Mouse (Mus musculus): Measurements from ENCODE around the gene Mageb3. TPM values are rescaled to one million over a fixed set of nuclear protein-coding genes. Genes with fewer than 3 reads are reported as not detected.
A peak's percentile ranks its signal among the peaks of the same experiment; 100 is the strongest.
"Not testable (repeated sequence)": the region's sequence is repeated elsewhere in the genome, so short reads cannot be mapped to it uniquely, and the experiment has no call there.

Gene Mageb3
- polyA plus RNA-seq (2012; rRNA removed) = 0.27 and 0.51 TPM in 2 replicates

DNA sequence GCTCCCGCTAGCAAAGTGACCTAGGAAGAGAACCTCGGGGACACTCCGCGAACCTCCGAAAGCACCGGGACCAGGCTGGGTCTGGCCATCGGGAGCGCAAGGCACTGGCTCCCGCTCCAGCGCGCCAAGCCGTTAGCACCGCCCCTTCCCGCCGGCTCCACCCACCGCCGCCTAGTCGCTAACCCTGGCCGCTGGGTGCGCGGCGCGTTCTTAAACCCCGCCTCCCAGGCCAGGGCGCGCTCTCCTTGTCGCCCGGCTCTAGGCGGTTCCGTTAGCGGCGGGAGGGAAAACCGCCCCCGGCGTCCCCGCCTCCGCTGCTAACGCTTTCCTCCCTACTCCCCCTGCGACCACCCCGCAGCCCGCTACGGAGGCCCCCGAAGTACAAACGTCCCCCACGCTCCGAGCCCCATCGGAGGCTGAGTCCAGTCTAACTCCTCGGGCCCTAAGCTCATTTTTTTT, at the start of gene Mageb3, which contains the start of gene Ctdspl2:
Gene Mageb3 (minus strand): TSS at position 328 of the 459 bp plus-strand sequence.
Gene Ctdspl2 (plus strand): TSS at position 237 of the 459 bp plus-strand sequence.
- Histone ChIP-seq H3K4me1 (ENCODE audit: control insufficient read depth, insufficient read depth, low read length) (peaks cover 1% of the 10 kb centered on the region; the same call in 1 of the 2 replicates), H3K27ac (ENCODE audit: insufficient read depth, low read length) (peak within 1 kb of the TSS; percentile 82), H3K4me3 (ENCODE audit: insufficient read depth, low read length) (peak within 1 kb of the TSS; percentile 95)
- TF ChIP-seq POLR2A (IDR thresholded peaks at IDR 0.05; ENCODE audit: extremely low read depth, insufficient read depth, low read length) = peak; percentile 58; the same call in 1 of the 2 replicates
- TF ChIP-seq CTCF (IDR thresholded peaks at IDR 0.05; ENCODE audit: extremely low read depth, insufficient read depth, low read length) = no peak

DNA sequence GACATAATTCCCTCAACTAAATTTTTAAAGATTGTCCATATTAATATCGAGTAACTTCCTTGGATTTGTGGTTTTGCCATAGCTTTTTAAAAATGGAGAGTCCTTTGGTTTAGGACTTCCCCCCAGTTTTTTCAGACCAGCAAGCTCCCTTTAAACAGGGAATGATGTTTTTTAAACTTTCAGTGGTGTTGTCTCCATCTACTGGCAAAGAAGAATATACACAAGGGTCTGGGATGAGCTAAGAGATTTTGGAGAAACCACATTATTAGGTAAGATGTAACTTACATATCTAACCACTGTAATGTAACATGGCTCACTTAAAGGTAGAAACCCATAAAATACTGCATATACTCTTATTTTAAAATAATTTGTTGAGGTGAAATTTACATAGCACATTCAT, 39.8 kb upstream of the Mageb3 start:
- TF ChIP-seq CTCF (IDR thresholded peaks at IDR 0.05; ENCODE audit: extremely low read depth, insufficient read depth, low read length) = no peak
- no peak for TF ChIP-seq POLR2A (IDR thresholded peaks at IDR 0.05; ENCODE audit: extremely low read depth, insufficient read depth, low read length)
- Histone ChIP-seq H3K27ac (ENCODE audit: insufficient read depth, low read length) (no peak overlapping the region), H3K4me3 (ENCODE audit: insufficient read depth, low read length) (no peak overlapping the region), H3K4me1 (ENCODE audit: control insufficient read depth, insufficient read depth, low read length) (no peaks in the 10 kb centered on the region)

DNA sequence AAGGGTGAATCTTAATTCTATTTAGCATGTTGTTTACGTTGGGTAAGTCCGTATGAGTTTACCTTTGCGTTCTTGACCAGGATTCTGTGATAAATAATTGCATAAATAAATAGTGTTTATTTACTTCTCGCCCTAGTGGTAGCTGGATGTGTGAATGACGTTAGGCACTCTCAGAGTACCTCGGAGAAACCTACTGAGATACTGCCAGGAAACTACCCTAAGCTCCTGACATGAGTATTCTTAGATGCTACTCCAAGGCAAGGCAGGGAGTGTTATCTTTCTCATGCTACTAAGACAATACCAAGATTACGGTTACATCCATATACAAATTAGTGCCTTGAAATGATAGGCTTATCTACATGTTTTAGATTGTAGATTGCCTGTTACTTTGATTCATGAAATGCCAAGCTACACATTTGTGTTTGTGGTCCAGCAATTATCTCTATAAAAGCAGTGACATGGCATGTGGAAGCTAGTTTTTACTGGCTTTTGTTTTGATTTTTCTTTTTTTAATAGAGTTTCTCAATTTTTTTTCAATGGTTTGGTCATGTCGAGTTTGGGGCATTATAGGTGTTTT, 1.4 kb upstream of the Mageb3 start:
- peaks cover 1% of the 10 kb centered on the region; the same call in 1 of the 2 replicates for H3K4me1 ChIP-seq (ENCODE audit: control insufficient read depth, insufficient read depth, low read length)
- H3K4me3 ChIP-seq (ENCODE audit: insufficient read depth, low read length) = peak overlapping the region; percentile 95; the same call in 1 of the 2 replicates
- TF ChIP-seq POLR2A (IDR thresholded peaks at IDR 0.05; ENCODE audit: extremely low read depth, insufficient read depth, low read length) (no peak), CTCF (IDR thresholded peaks at IDR 0.05; ENCODE audit: extremely low read depth, insufficient read depth, low read length) (no peak)
- no peak overlapping the region for H3K27ac ChIP-seq (ENCODE audit: insufficient read depth, low read length)

DNA sequence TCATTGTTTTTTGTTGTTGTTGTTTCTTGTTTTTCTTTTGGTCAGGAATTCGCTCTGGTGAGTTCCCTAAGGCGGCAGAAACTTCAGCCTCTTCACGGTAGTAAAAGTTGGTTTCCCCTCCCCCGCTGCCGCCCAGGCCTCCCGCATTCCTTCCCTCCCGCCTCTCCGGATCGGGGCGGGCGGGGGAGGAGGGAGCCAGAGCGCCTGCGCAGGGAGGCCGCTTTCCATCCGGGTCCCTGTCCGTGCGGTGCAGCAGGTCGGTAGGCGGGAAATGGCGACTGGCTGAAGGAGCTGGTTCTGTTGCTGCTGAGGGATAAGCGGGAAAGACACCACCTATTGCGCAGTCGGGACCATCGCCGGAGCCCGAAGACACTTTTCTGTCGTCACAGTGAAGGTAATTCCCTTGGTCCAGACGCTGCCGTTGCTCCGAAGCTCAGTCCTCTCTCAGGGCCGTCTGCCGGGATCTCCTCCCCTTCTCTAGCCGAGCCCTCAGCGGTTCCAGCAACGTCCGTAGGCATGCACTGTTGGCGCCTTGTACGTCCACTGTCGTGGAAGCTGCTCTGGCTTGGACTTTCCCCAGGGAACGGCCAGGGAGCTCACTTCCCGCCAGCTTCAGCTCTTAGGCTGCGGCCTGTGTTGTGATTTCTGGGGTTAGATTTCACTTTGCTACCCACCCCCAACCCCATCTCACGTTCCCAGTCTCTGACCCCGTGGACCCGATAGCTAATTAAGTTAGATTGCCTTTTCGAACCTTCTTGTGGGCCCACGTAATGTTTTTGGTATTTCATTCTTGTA, 529 bp upstream of the Mageb3 start:
- H3K4me1 ChIP-seq (ENCODE audit: control insufficient read depth, insufficient read depth, low read length) = peaks cover 1% of the 10 kb centered on the region; the same call in 1 of the 2 replicates
- TF ChIP-seq POLR2A (IDR thresholded peaks at IDR 0.05; ENCODE audit: extremely low read depth, insufficient read depth, low read length) (peak; percentile 75; the same call in 1 of the 2 replicates), CTCF (IDR thresholded peaks at IDR 0.05; ENCODE audit: extremely low read depth, insufficient read depth, low read length) (no peak)
- H3K4me3 ChIP-seq (ENCODE audit: insufficient read depth, low read length) = peak overlapping the region; percentile 95
- peak overlapping the region; percentile 82 for H3K27ac ChIP-seq (ENCODE audit: insufficient read depth, low read length)

DNA sequence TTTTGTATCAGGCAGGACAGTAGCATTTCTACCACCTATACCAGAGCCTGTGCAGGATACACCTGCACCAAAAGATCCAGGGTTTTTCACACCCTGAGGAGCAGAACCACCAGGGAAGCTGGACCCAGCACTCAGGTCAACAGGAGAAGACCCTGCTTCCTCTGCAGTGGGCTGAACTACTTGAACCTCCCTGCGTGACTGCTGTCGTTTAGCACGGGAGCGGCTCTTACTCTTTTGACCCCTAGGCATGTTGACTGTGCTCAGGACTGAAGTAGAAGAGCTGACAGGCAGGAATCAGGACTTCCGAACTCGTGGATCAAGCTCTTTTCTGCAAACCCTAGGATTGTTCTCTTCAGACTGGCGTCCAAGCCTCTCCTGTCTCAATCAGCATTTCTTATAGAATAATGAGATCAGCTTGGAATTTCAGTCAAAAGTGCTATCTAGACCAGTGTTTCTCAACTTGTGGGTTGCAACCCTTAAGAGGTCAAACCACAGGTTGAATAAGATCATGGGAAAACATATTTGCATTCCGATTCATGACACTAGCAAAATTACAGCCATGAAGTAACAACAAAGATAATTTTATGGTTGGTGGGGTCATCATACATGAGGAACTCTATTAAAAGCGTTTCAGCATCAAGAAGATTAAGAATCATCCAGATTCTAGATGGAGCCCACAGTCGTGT, 778 bp downstream of the Mageb3 start:
- Histone ChIP-seq H3K4me1 (ENCODE audit: control insufficient read depth, insufficient read depth, low read length) (peaks cover 1% of the 10 kb centered on the region; the same call in 1 of the 2 replicates), H3K27ac (ENCODE audit: insufficient read depth, low read length) (no peak overlapping the region), H3K4me3 (ENCODE audit: insufficient read depth, low read length) (peak overlapping the region; percentile 95)
- no peak for TF ChIP-seq POLR2A (IDR thresholded peaks at IDR 0.05; ENCODE audit: extremely low read depth, insufficient read depth, low read length)
- no peak for TF ChIP-seq CTCF (IDR thresholded peaks at IDR 0.05; ENCODE audit: extremely low read depth, insufficient read depth, low read length)

DNA sequence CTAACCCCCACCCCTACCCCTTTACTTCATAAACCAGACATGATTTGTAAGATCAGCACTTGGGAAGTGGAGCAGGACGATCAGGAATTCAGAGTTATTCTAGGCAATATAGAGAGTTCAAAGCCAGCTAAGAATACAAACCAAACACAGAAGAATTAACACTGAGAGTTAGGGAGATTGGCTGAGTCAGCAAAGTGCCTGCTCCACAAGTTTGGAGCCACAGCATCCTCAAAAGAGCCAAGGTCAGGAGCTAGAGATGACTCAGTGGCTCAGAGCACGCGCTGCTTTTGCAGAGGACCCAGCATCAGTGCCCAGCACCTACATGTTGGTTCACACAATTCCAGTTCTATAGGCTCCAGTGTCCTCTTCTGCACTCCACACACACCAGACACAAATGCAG, 12.5 kb downstream of the Mageb3 start:
- Histone ChIP-seq H3K4me3 (ENCODE audit: insufficient read depth, low read length) (no peak overlapping the region), H3K27ac (ENCODE audit: insufficient read depth, low read length) (no peak overlapping the region), H3K4me1 (ENCODE audit: control insufficient read depth, insufficient read depth, low read length) (no peaks in the 10 kb centered on the region)
- TF ChIP-seq CTCF (IDR thresholded peaks at IDR 0.05; ENCODE audit: extremely low read depth, insufficient read depth, low read length) = no peak
- TF ChIP-seq POLR2A (IDR thresholded peaks at IDR 0.05; ENCODE audit: extremely low read depth, insufficient read depth, low read length) = no peak

DNA sequence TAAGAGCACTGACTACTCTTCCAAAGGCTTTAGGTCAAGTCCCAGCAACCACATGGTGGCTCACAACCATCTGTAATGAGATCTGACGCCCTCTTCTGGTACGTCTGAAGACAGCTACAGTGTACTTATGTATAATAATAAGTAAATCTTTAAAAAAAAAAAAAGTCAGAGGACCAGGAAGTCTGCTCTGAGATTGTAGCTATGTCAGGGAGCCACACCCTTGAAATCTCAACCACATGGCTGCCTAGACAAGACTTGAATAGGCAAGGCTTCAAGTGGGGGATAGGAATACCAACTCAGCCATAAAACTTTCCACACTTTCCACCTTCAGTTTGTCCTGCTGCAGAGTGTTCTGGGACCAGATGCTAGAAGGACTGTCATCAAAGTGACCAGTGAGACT, 18.3 kb downstream of the Mageb3 start:
- not testable (repeated sequence) for H3K27ac ChIP-seq (ENCODE audit: insufficient read depth, low read length); H3K4me3 ChIP-seq (ENCODE audit: insufficient read depth, low read length); H3K4me1 ChIP-seq (ENCODE audit: control insufficient read depth, insufficient read depth, low read length)

DNA sequence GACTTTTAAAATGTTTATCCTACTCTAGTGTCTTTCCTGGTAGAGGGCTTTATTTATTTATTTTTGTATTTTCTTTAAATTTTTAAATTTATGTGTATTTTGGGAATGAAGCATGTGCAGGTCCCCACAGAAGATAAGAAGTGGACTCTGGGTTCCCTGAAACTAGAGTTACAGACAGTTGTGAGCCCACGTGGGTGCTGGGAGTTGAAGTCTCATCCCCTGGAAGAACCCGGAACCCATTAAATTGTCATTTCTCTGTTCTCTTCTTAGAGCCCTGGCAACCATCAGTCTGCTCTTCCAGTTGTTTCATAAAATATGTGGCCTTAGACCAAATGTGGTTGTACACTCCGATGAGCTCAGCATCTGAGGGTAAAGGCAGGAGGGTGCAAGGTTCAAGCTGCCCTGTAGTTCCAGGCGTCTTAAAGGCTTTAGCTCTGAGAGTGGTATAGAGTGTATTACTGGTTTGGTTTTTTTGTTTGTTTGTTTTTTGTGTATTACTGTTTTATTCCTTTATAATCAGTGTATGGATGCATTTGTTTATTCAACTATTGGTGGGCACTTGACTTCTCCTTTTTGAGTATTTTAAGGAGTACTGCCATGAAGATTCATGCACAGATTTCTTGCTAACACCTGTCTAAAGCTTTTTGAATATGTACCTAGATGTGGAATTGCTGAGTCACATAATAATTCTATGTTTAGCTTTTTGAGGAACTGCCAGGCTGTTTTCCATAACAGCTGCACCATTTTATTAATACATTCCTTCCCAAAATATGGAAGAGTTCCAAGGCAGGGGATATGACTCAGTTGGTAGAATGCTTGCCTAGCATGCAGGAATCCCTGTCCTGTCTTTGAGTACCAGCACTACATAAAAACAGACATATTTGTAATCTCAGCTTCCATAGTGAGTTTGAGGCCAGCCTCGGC, 39.6 kb downstream of the Mageb3 start:
- peaks cover 1% of the 10 kb centered on the region; the same call in 1 of the 2 replicates for H3K4me1 ChIP-seq (ENCODE audit: control insufficient read depth, insufficient read depth, low read length)
- no peak overlapping the region for H3K27ac ChIP-seq (ENCODE audit: insufficient read depth, low read length)
- no peak for TF ChIP-seq POLR2A (IDR thresholded peaks at IDR 0.05; ENCODE audit: extremely low read depth, insufficient read depth, low read length)
- no peak for TF ChIP-seq CTCF (IDR thresholded peaks at IDR 0.05; ENCODE audit: extremely low read depth, insufficient read depth, low read length)
- no peak overlapping the region for H3K4me3 ChIP-seq (ENCODE audit: insufficient read depth, low read length)

DNA sequence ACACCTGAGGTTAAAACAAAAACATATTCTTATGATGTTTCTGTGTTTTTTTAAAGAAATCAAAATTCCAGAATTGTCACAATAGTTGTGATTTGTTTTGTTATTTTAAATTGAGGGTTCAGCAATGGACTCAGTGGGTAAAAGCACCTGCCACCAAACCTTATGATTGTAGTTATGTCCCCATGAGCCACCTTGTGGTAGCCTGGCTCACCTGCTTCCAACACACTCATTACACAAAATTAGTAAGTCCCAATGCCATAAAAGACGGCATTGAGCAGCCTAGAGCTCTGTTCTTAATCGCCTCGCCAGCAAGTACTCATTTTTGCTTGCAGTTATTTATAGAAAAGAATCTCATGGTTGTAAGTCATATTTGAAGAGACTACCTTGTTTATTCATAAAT, 45.9 kb downstream of the Mageb3 start:
- H3K27ac ChIP-seq (ENCODE audit: insufficient read depth, low read length) = no peak overlapping the region
- H3K4me3 ChIP-seq (ENCODE audit: insufficient read depth, low read length) = no peak overlapping the region
- no peaks in the 10 kb centered on the region for H3K4me1 ChIP-seq (ENCODE audit: control insufficient read depth, insufficient read depth, low read length)
- TF ChIP-seq POLR2A (IDR thresholded peaks at IDR 0.05; ENCODE audit: extremely low read depth, insufficient read depth, low read length) (no peak), CTCF (IDR thresholded peaks at IDR 0.05; ENCODE audit: extremely low read depth, insufficient read depth, low read length) (no peak)

Other genes starting within 250 kb of the Mageb3 start
- gene Frmd5, start 149.0 kb downstream of the Mageb3 start, polyA plus RNA-seq (2012; rRNA removed) = 47.8 and 54.0 TPM in 2 replicates
- 36.9 and 37.9 TPM in 2 replicates for gene Casc4, start 89.1 kb downstream of the Mageb3 start, polyA plus RNA-seq (2012; rRNA removed)
- gene Ctdspl2, start 91 bp downstream of the Mageb3 start, polyA plus RNA-seq (2012; rRNA removed) = 14.7 and 14.8 TPM in 2 replicates
- gene Eif3j1, start 72.5 kb upstream of the Mageb3 start, polyA plus RNA-seq (2012; rRNA removed) = 18.1 and 18.2 TPM in 2 replicates
- gene Spg11, start 162.3 kb upstream of the Mageb3 start, polyA plus RNA-seq (2012; rRNA removed) = 9.7 and 9.8 TPM in 2 replicates
- gene B2m, start 191.6 kb upstream of the Mageb3 start, polyA plus RNA-seq (2012; rRNA removed) = 188 and 212 TPM in 2 replicates
- 0.11 TPM in 1 of 2 replicates, not detected in the other for gene Trim69, start 204.6 kb upstream of the Mageb3 start, polyA plus RNA-seq (2012; rRNA removed)
- 0.08 TPM in 1 of 2 replicates, not detected in the other for gene Patl2, start 230.1 kb upstream of the Mageb3 start, polyA plus RNA-seq (2012; rRNA removed)
- not detected in 2 replicates for gene Terb2, start 230.2 kb upstream of the Mageb3 start, polyA plus RNA-seq (2012; rRNA removed)

Data from cortical plate, adult 2 months (tissue).